Mouse (Mus musculus) embryonic fibroblast, embryonic 13.5 days (primary cell): ENCODE results near the gene Slc48a1.

Experiments
- CTCF ChIP-seq: IDR thresholded peaks from 2 replicates; pipeline ENCODE4 v1.5.1; 2011; ENCODE audit warnings: mild to moderate bottlenecking, control low read depth, low read length, moderate library complexity, borderline replicate concordance; ENCODE audit not compliant: insufficient read depth
- POLR2A ChIP-seq: IDR thresholded peaks from 2 replicates; pipeline ENCODE4 v1.6.1; 2011; ENCODE audit warnings: low read depth, mild to moderate bottlenecking, control low read depth, low read length, moderate library complexity

GRCm38 (mm10) chr15:97742600-97742999 lies 35.7 kb upstream of the Slc48a1 start:
- no peak for TF ChIP-seq CTCF
- peak; percentile 42 for TF ChIP-seq POLR2A
